Mouse (Mus musculus): Measurements from ENCODE around the gene Card10.

GRCm38 (mm10) chr15:78808980-78809379 lies 6.1 kb upstream of the Card10 start:
- TF ChIP-seq POLR2A (IDR thresholded peaks at IDR 0.05; ENCODE audit: control insufficient read depth, extremely low read depth, insufficient read depth, low read length, poor library complexity) (no peak), CTCF (IDR thresholded peaks at IDR 0.05; ENCODE audit: borderline replicate concordance, control insufficient read depth, extremely low read depth, insufficient read depth, low read length, poor library complexity) (no peak)
